Mouse (Mus musculus): ENCODE results near the gene Aaas.

- TF ChIP-seq CTCF (IDR thresholded peaks at IDR 0.05; ENCODE audit: borderline replicate concordance, insufficient read depth, low read depth, low read length) (no peak), POLR2A (IDR thresholded peaks at IDR 0.05; ENCODE audit: borderline replicate concordance, insufficient read depth, low read length) (no peak)
Observed at GRCm38 (mm10) chr15:102366238-102366637, 15.7 kb upstream of the Aaas start.

Measured in cerebellum, adult 2 months (tissue).